Mouse (Mus musculus): ENCODE results near the gene Gng7. TPM values are rescaled to one million over a fixed set of nuclear protein-coding genes. Genes with fewer than 3 reads are reported as not detected.

Gng7 gene
- polyA plus RNA-seq, 1 experiment from 2014 or later = 1.1 TPM

DNA sequence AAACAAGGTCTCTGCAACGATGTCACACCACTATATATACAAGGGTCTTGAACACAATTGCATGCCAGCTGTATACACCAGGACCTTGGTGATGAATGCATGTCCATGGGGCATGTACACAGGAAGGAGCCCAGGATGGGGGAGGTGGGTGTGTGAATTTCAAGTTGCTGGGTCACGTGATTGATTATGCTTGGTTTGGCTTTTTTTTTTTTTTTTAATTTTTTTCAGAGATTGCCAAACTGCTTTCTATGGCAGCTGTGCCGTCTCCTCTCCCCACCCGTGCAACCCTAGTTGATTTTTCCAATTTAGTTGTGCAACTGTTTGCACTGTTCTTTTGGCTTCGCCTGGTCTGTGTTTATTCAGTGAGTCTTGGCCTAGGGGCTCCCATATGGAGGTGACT lies 52.2 kb downstream of the Gng7 start:
- H3K9me3 ChIP-seq (replicated peaks) = no peaks in the 10 kb centered on the region
- H3K9ac ChIP-seq = no peak overlapping the region
- WGBS = 82% methylated on average over 5 of the region's 5 CpGs
- peak overlapping the region; percentile 92; the same call in 1 of the 2 replicates for H3K27ac ChIP-seq
- ATAC-seq (replicated peaks; ENCODE audit: insufficient number of reproducible peaks, insufficient read depth, low FRiP score, low read depth) = no peak
- H3K4me2 ChIP-seq = no peak overlapping the region
- H3K4me1 ChIP-seq (replicated peaks) = peaks cover 65% of the 10 kb centered on the region
- no peaks in the 10 kb centered on the region for H3K36me3 ChIP-seq
- no peak overlapping the region for H3K4me3 ChIP-seq
- H3K27me3 ChIP-seq = no peaks in the 10 kb centered on the region

GRCm38 (mm10) chr10:80962051-80962472 lies 52.7 kb downstream of the Gng7 start:
- Histone ChIP-seq H3K27me3 (no peaks in the 10 kb centered on the region), H3K4me3 (no peak overlapping the region), H3K4me2 (no peak overlapping the region), H3K9ac (0 out of 2 replicates have a peak overlapping the region, but pooled peaks have one; percentile 9), H3K36me3 (no peaks in the 10 kb centered on the region), H3K27ac (peak overlapping the region; percentile 92), H3K4me1 (replicated peaks) (peaks cover 61% of the 10 kb centered on the region), H3K9me3 (replicated peaks) (no peaks in the 10 kb centered on the region)
- no peak for ATAC-seq (replicated peaks; ENCODE audit: insufficient number of reproducible peaks, insufficient read depth, low FRiP score, low read depth)
- WGBS = 44% methylated on average over 10 of the region's 10 CpGs

DNA sequence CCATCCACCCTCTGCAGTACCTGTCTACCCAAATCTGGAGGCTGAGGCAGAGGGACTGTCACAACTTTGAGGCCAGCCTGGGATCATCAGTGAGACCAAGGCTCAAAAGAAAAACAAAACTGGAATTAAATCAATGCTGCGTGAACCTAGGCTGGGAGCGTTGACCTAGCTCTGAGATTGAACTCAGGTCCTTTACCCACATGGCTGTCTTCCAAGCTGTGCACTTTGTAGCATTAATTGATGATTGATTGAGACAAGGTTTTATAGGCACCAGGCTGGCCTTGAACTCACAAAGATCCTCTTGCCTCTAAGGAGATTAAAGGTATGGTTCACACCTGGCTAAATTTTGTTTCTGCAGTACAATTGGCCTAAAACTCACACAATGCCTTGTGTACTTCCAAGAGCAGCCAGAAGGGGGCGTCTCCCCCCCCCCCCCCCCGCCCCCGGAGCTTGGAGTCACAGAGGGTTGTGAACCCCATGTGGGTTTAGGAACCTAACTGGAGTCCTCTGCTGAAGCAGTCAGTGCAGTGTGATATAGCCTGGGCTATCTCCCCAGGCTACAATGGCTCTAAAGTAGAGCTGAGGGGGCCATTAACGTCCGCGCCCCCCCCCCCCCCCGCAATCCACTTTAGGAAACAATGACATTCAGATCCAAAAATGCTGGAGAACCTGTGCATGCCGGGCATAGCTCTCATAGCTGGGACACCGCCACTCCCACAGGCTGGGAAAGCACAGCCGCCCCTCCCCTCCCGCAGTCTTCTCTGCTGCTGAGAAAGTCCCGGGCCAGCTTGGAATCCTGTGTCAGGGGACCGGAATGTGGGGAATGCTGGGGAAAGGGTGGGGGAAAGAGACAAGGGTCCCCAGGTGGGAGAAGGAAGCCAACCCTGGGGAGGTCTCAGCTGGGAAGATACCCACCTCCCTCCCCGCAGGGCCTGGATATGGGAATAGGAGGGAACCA lies 53.9 kb downstream of the Gng7 start:
- Histone ChIP-seq H3K4me2 (peak overlapping the region; percentile 37), H3K9ac (0 out of 2 replicates have a peak overlapping the region, but pooled peaks have one; percentile 34), H3K4me1 (replicated peaks) (peaks cover 53% of the 10 kb centered on the region)

GRCm38 (mm10) chr10:80958979-80959637 lies 55.6 kb downstream of the Gng7 start:
- Histone ChIP-seq H3K9ac (no peak overlapping the region), H3K4me3 (no peak overlapping the region), H3K4me2 (no peak overlapping the region), H3K36me3 (no peaks in the 10 kb centered on the region), H3K27ac (no peak overlapping the region), H3K27me3 (no peaks in the 10 kb centered on the region), H3K9me3 (replicated peaks) (no peaks in the 10 kb centered on the region), H3K4me1 (replicated peaks) (peaks cover 60% of the 10 kb centered on the region)
- no peak for ATAC-seq (replicated peaks; ENCODE audit: insufficient number of reproducible peaks, insufficient read depth, low FRiP score, low read depth)
- 90% methylated on average over 5 of the region's 5 CpGs for WGBS

More for the DNA sequence above, 53.9 kb downstream of the Gng7 start:
- 12% methylated on average over 16 of the region's 16 CpGs for WGBS
- Histone ChIP-seq H3K27ac (peak overlapping the region; percentile 92), H3K27me3 (no peaks in the 10 kb centered on the region), H3K36me3 (no peaks in the 10 kb centered on the region), H3K4me3 (0 out of 2 replicates have a peak overlapping the region, but pooled peaks have one; percentile 7), H3K9me3 (replicated peaks) (no peaks in the 10 kb centered on the region)
- peak; percentile 63 for ATAC-seq (replicated peaks; ENCODE audit: insufficient number of reproducible peaks, insufficient read depth, low FRiP score, low read depth)

DNA sequence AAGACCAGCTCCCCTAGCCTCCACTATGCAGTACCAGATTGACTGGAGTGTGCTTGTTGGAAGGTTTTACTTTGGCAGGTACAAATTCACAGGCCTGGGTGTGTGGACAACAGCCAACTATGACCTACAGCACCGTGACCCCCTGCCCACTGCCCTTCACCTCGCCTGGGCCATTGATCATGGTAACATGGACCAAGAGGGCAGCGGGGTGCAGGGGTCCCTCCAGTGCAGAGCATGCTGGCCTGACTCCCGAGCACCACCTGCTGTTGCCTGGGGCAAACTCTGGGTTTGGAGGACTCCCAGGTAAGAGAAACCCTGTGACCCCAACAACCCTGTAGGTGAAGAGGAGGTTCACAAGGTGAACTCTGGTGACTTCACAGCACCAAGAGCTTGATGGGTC lies 57.0 kb downstream of the Gng7 start:
- H3K4me2 ChIP-seq = no peak overlapping the region
- no peak overlapping the region for H3K4me3 ChIP-seq
- H3K9me3 ChIP-seq (replicated peaks) = no peaks in the 10 kb centered on the region
- H3K4me1 ChIP-seq (replicated peaks) = peaks cover 49% of the 10 kb centered on the region
- no peak for ATAC-seq (replicated peaks; ENCODE audit: insufficient number of reproducible peaks, insufficient read depth, low FRiP score, low read depth)
- no peaks in the 10 kb centered on the region for H3K36me3 ChIP-seq
- 78% methylated on average over 4 of the region's 4 CpGs for WGBS
- no peaks in the 10 kb centered on the region for H3K27me3 ChIP-seq
- H3K27ac ChIP-seq = no peak overlapping the region
- H3K9ac ChIP-seq = no peak overlapping the region

DNA sequence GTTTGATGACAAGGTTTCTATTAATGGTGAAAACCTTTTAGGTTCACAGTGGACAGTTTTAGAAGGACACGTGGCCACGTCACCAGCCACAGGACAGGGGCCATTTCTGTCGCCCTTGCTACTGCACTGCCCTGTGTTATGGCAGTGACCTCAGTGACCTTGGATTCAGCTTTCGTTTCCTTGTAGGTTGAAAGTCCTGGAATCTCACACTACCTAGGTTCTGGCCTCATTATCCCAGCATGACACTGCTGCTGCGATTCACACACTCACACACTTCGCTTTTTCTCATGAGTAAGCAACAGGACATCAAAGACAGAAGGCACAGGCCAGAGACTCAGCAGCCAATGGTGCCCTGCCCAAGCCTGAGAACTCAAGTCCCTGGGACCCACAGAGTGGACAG lies 57.8 kb downstream of the Gng7 start:
- Histone ChIP-seq H3K36me3 (no peaks in the 10 kb centered on the region), H3K4me1 (replicated peaks) (peaks cover 40% of the 10 kb centered on the region), H3K27me3 (no peaks in the 10 kb centered on the region), H3K9ac (no peak overlapping the region), H3K9me3 (replicated peaks) (no peaks in the 10 kb centered on the region), H3K4me2 (no peak overlapping the region), H3K4me3 (no peak overlapping the region), H3K27ac (no peak overlapping the region)
- 73% methylated on average over 6 of the region's 6 CpGs for WGBS
- no peak for ATAC-seq (replicated peaks; ENCODE audit: insufficient number of reproducible peaks, insufficient read depth, low FRiP score, low read depth)

- no peak for ATAC-seq (replicated peaks; ENCODE audit: insufficient number of reproducible peaks, insufficient read depth, low FRiP score, low read depth)
- no peaks in the 10 kb centered on the region for H3K36me3 ChIP-seq
- H3K27me3 ChIP-seq = no peaks in the 10 kb centered on the region
- no peak overlapping the region for H3K4me3 ChIP-seq
- WGBS = 94% methylated on average over 8 of the region's 8 CpGs
- no peaks in the 10 kb centered on the region for H3K9me3 ChIP-seq (replicated peaks)
- H3K4me1 ChIP-seq (replicated peaks) = peaks cover 35% of the 10 kb centered on the region
- no peak overlapping the region for H3K27ac ChIP-seq
- no peak overlapping the region for H3K4me2 ChIP-seq
- no peak overlapping the region for H3K9ac ChIP-seq
These were observed 58.4 kb downstream of the Gng7 start for GRCm38 (mm10) chr10:80956385-80956784.

DNA sequence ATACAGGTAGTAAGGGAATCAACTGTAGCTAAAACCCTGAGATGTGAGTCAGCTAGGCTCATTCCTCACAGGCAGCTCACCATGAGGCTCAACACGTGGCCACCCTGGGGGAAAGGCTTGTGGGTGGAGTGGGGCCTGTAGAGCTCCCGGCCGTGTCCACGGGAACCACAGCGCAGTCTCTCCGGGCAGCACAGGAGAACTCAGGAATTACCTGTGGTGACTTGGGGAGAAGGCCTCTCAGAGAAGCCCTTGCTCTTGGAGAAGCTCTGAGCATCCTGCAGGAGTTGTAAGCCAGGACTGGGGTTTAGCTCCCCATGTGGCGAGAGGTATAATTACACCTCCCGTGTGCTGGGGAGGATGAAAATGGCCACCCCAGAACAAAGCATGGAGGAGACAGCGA lies 59.2 kb downstream of the Gng7 start:
- Histone ChIP-seq H3K9ac (no peak overlapping the region), H3K4me3 (no peak overlapping the region), H3K4me1 (replicated peaks) (peaks cover 27% of the 10 kb centered on the region), H3K36me3 (no peaks in the 10 kb centered on the region), H3K9me3 (replicated peaks) (no peaks in the 10 kb centered on the region), H3K27me3 (no peaks in the 10 kb centered on the region), H3K4me2 (peak overlapping the region; percentile 31; the same call in 1 of the 2 replicates), H3K27ac (peak overlapping the region; percentile 81)
- ATAC-seq (replicated peaks; ENCODE audit: insufficient number of reproducible peaks, insufficient read depth, low FRiP score, low read depth) = peak; percentile 27; the same call in 1 of the 2 replicates
- 18% methylated on average over 9 of the region's 9 CpGs for WGBS

DNA sequence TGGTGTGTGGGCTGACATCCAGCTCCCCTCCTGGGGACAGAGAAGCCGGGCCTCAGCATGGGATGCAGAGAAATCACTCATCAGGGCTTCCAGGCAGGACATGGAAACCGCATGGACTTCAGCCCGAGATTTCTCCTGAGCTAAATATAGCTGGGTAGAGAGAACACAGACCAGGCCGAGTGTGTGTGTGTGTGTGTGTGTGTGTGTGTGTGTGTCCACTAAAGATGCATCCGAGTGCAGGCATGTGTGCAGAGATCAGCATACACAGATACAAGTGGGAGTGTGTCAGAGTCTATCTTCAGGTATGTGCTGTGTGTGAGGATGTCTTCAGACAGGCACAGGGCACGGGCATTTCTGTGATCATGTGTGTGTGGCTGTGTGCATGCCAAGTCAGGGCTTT lies 59.9 kb downstream of the Gng7 start:
- Histone ChIP-seq H3K4me2 (no peak overlapping the region), H3K9me3 (replicated peaks) (no peaks in the 10 kb centered on the region), H3K27ac (peak overlapping the region; percentile 81), H3K4me1 (replicated peaks) (peaks cover 22% of the 10 kb centered on the region), H3K27me3 (no peaks in the 10 kb centered on the region), H3K36me3 (no peaks in the 10 kb centered on the region), H3K4me3 (no peak overlapping the region), H3K9ac (no peak overlapping the region)
- WGBS = 21% methylated on average over 6 of the region's 6 CpGs
- ATAC-seq (replicated peaks; ENCODE audit: insufficient number of reproducible peaks, insufficient read depth, low FRiP score, low read depth) = peak; percentile 68

DNA sequence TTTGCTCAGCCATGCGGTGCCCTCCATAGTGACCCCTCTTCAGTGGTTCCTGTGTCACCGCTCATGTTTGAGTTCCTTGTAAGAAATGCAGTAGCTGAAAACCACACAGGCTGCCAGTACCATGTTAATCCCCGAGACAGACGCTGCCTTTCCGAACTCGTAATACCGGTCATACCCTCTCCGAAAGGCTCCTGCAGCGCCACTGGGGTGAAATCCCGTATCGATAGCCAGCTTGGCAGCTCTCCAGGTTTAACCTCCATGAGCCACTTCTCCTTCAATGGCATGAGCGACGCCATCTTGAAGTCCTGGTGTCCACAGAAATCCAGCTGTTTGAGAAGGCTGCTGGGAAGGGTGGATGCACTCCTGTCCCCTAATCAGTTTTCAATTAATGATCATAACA lies 60.3 kb downstream of the Gng7 start:
- Histone ChIP-seq H3K4me3 (no peak overlapping the region), H3K4me2 (no peak overlapping the region), H3K9me3 (replicated peaks) (no peaks in the 10 kb centered on the region), H3K36me3 (no peaks in the 10 kb centered on the region), H3K27me3 (no peaks in the 10 kb centered on the region), H3K9ac (no peak overlapping the region), H3K27ac (peak overlapping the region; percentile 81), H3K4me1 (replicated peaks) (peaks cover 22% of the 10 kb centered on the region)
- 68% methylated on average over 13 of the region's 13 CpGs for WGBS
- no peak for ATAC-seq (replicated peaks; ENCODE audit: insufficient number of reproducible peaks, insufficient read depth, low FRiP score, low read depth)

DNA sequence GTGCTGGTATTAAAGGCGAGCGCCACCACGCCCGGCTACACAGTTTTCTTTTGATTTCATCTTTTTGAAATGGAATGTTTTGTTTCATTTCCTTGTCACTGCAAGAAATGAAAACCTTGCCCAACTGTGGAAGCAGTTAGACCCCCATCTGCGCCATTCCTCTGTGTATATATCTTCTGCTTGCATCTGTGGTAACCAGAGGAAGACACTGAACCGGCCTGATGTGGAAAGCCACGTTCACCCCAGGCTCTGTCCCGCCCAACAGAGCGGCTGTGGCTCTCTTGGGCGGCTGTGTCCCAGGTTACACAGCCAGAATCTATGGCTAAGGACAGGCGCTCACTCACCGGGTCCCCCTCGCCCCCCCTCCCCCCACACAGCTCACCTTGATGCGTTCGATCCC lies 62.3 kb downstream of the Gng7 start:
- H3K4me2 ChIP-seq = no peak overlapping the region
- no peaks in the 10 kb centered on the region for H3K9me3 ChIP-seq (replicated peaks)
- no peak for ATAC-seq (replicated peaks; ENCODE audit: insufficient number of reproducible peaks, insufficient read depth, low FRiP score, low read depth)
- no peak overlapping the region for H3K4me3 ChIP-seq
- H3K27me3 ChIP-seq = no peaks in the 10 kb centered on the region
- peaks cover 39% of the 10 kb centered on the region for H3K4me1 ChIP-seq (replicated peaks)
- no peak overlapping the region for H3K9ac ChIP-seq
- no peaks in the 10 kb centered on the region for H3K36me3 ChIP-seq
- WGBS = 75% methylated on average over 15 of the region's 15 CpGs
- H3K27ac ChIP-seq = no peak overlapping the region
